Comparison of ENCODE assay signal across 9 mouse cellular contexts in genomic region chr2:75269446-75269845, GRCm38 (mm10).
DNase-seq lines count a peak whose midpoint lies in the region; ATAC-seq lines count a peak whose summit lies in the region.
"Had no signal": no experiment of that assay in that cellular context is flagged by ENCODE, and none has a peak within 500 bp of the region (broad histone marks: within the 10 kb centered on the region; RNA-seq: fewer than 3 reads in every experiment).

No protein-coding gene starts in this region.

- DNase-seq in neural tube, embryonic 10.5 days (ENCODE audit: extremely low spot score, low spot score): peak; percentile 34
- peak; percentile 83 to 88 for DNase-seq in cerebellum, postnatal 14 days
- DNase-seq in hindbrain, embryonic 14.5 days (ENCODE audit: low spot score): peak; percentile 63
- no peak for DNase-seq in lung, postnatal 4 days
- DNase-seq in gastrocnemius, postnatal 4 days (ENCODE audit: low spot score in 2 of 2): no peak

- 25% methylated on average over 8 of the region's 8 CpGs for WGBS in neural tube, embryonic 15.5 days
- 27% methylated on average over 8 of the region's 8 CpGs for WGBS in hindbrain, embryonic 14.5 days
- 24% methylated on average over 8 of the region's 8 CpGs for WGBS in neural tube, embryonic 14.5 days
- 76% methylated on average over 8 of the region's 8 CpGs for WGBS in liver, embryonic 12.5 days (ENCODE audit: insufficient replicate concordance)

- no peak for ATAC-seq in neural tube, embryonic 15.5 days (ENCODE audit: low FRiP score)
- ATAC-seq in hindbrain, embryonic 14.5 days (ENCODE audit: low FRiP score): peak; percentile 59; the same call in 1 of the 2 replicates
- ATAC-seq in neural tube, embryonic 14.5 days (ENCODE audit: low read depth): peak; percentile 60; the same call in 1 of the 2 replicates
- no peak for ATAC-seq in liver, embryonic 12.5 days

- no peak overlapping the region for H3K9ac ChIP-seq in neural tube, embryonic 15.5 days (replicated peaks)
- no peak overlapping the region for H3K9ac ChIP-seq in hindbrain, embryonic 14.5 days
- no peak overlapping the region for H3K9ac ChIP-seq in neural tube, embryonic 14.5 days (replicated peaks; ENCODE audit: low read depth, low read length)
- H3K9ac ChIP-seq in liver, embryonic 12.5 days: no peak overlapping the region
- H3K9ac ChIP-seq: embryonic facial prominence, embryonic 15.5 days had no signal

- peaks cover 27% of the 10 kb centered on the region for H3K4me1 ChIP-seq in neural tube, embryonic 15.5 days
- H3K4me1 ChIP-seq in hindbrain, embryonic 14.5 days (replicated peaks; ENCODE audit: control insufficient read depth, insufficient read depth, low read length): peaks cover 39% of the 10 kb centered on the region
- peaks cover 15% of the 10 kb centered on the region for H3K4me1 ChIP-seq in neural tube, embryonic 14.5 days (ENCODE audit: control insufficient read depth, insufficient read depth, low read length)
- 0 out of 2 replicates have a peak, but pooled peaks cover 4% of the 10 kb centered on the region for H3K4me1 ChIP-seq in liver, embryonic 12.5 days
- H3K4me1 ChIP-seq: embryonic facial prominence, embryonic 15.5 days had no signal

- H3K36me3 ChIP-seq in neural tube, embryonic 15.5 days: no peaks in the 10 kb centered on the region
- no peaks in the 10 kb centered on the region for H3K36me3 ChIP-seq in hindbrain, embryonic 14.5 days (replicated peaks; ENCODE audit: control insufficient read depth, insufficient read depth)
- H3K36me3 ChIP-seq in neural tube, embryonic 14.5 days (ENCODE audit: control insufficient read depth, insufficient read depth, low read length): no peaks in the 10 kb centered on the region
- H3K36me3 ChIP-seq in liver, embryonic 12.5 days: no peaks in the 10 kb centered on the region
- H3K36me3 ChIP-seq: embryonic facial prominence, embryonic 15.5 days had no signal

- H3K4me3 ChIP-seq in neural tube, embryonic 15.5 days (replicated peaks): no peak overlapping the region
- no peak overlapping the region for H3K4me3 ChIP-seq in hindbrain, embryonic 14.5 days (replicated peaks; ENCODE audit: low read length)
- H3K4me3 ChIP-seq in neural tube, embryonic 14.5 days (ENCODE audit: low read depth, low read length): no peak overlapping the region
- H3K4me3 ChIP-seq in liver, embryonic 12.5 days: no peak overlapping the region
- H3K4me3 ChIP-seq: embryonic facial prominence, embryonic 15.5 days had no signal

- H3K27me3 ChIP-seq in neural tube, embryonic 15.5 days (replicated peaks): 0 out of 2 replicates have a peak, but pooled peaks cover 6% of the 10 kb centered on the region
- H3K27me3 ChIP-seq in hindbrain, embryonic 14.5 days (ENCODE audit: control insufficient read depth, insufficient read depth, low read length): no peaks in the 10 kb centered on the region
- H3K27me3 ChIP-seq in neural tube, embryonic 14.5 days (ENCODE audit: control insufficient read depth, insufficient read depth, low read length): no peaks in the 10 kb centered on the region
- H3K27me3 ChIP-seq in liver, embryonic 12.5 days (replicated peaks): no peaks in the 10 kb centered on the region
- H3K27me3 ChIP-seq: embryonic facial prominence, embryonic 15.5 days had no signal

- H3K27ac ChIP-seq in neural tube, embryonic 15.5 days (replicated peaks): no peak overlapping the region
- peak overlapping the region; percentile 62 for H3K27ac ChIP-seq in hindbrain, embryonic 14.5 days
- no peak overlapping the region; the same call in 1 of the 2 replicates for H3K27ac ChIP-seq in neural tube, embryonic 14.5 days (ENCODE audit: low read depth, low read length)
- no peak overlapping the region for H3K27ac ChIP-seq in liver, embryonic 12.5 days
- H3K27ac ChIP-seq: embryonic facial prominence, embryonic 15.5 days had no signal

- H3K4me2 ChIP-seq in neural tube, embryonic 15.5 days: no peak overlapping the region
- H3K4me2 ChIP-seq in hindbrain, embryonic 14.5 days (replicated peaks): no peak overlapping the region
- no peak overlapping the region for H3K4me2 ChIP-seq in neural tube, embryonic 14.5 days (ENCODE audit: low read depth, low read length)
- no peak overlapping the region for H3K4me2 ChIP-seq in liver, embryonic 12.5 days
- H3K4me2 ChIP-seq: embryonic facial prominence, embryonic 15.5 days had no signal

- H3K9me3 ChIP-seq in neural tube, embryonic 15.5 days (replicated peaks): no peaks in the 10 kb centered on the region
- no peaks in the 10 kb centered on the region for H3K9me3 ChIP-seq in hindbrain, embryonic 14.5 days (ENCODE audit: control insufficient read depth, low read length)
- no peaks in the 10 kb centered on the region for H3K9me3 ChIP-seq in neural tube, embryonic 14.5 days (ENCODE audit: control insufficient read depth, low read length)
- H3K9me3 ChIP-seq in liver, embryonic 12.5 days (replicated peaks): no peaks in the 10 kb centered on the region
- H3K9me3 ChIP-seq: embryonic facial prominence, embryonic 15.5 days had no signal

Comparison
In these comparisons a context has a peak if more than half of its experiments do, and no peak if none do; other contexts are left out.
1. ATAC-seq: peak in hindbrain, embryonic 14.5 days (single experiment) and neural tube, embryonic 14.5 days (single experiment); none in neural tube, embryonic 15.5 days (single experiment) and liver, embryonic 12.5 days (single experiment).
2. DNase-seq: peak in neural tube, embryonic 10.5 days (single experiment), cerebellum, postnatal 14 days (2 of 2) and hindbrain, embryonic 14.5 days (single experiment); none in lung, postnatal 4 days (0 of 2) and gastrocnemius, postnatal 4 days (0 of 2).